Mouse (Mus musculus) common myeloid progenitor, adult 5-6 weeks (primary cell): ENCODE results near the gene Thsd7b. TPM values are rescaled to one million over a fixed set of nuclear protein-coding genes. Genes with fewer than 3 reads are reported as not detected.

Source experiments
- ATAC-seq: replicated peaks from 2 replicates; pipeline ENCODE4 v1.8.0; 2016; ENCODE audit warnings: low read depth, mild to moderate bottlenecking, moderate TSS enrichment, inconsistent platforms; ENCODE audit not compliant: poor library complexity, severe bottlenecking
- total RNA-seq: library from RNA; stranded (forward); fragments of 200-1000, 187-1606 nt; gene quantifications from 2 replicates; pipeline ENCODE4 v1.2.3, GENCODE M21; 2017

The Thsd7b gene
- total RNA-seq, 1 experiment from 2014 or later = not detected

GRCm38 (mm10) chr1:129501707-129502106 lies 228.6 kb downstream of the Thsd7b start:
- ATAC-seq = 0 out of 2 replicates have a peak, but pooled peaks have one; percentile 54

DNA sequence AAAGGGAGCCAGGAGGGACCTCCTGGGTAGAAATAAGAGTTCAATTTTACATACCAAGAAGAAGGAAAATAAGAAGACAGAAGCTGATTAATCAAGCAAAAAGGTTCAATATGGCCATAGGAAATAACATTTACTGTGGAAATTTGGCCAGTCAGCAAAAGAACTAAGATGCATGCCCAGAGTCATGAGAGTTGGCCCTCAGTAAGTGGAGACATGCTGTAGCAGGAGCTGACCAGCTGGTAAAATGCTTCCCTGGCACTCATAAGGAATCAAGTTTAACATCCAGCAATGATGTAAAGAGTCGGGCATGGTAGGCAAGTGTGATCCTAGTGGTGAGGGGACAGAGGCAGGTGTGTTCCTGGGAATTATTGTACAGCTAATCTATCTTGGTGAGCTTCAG lies 243.3 kb downstream of the Thsd7b start:
- ATAC-seq = no peak

GRCm38 (mm10) chr1:129519751-129520150 lies 246.6 kb downstream of the Thsd7b start:
- ATAC-seq = no peak

- ATAC-seq = no peak
Observed at GRCm38 (mm10) chr1:129526967-129527366, 253.9 kb downstream of the Thsd7b start.

DNA sequence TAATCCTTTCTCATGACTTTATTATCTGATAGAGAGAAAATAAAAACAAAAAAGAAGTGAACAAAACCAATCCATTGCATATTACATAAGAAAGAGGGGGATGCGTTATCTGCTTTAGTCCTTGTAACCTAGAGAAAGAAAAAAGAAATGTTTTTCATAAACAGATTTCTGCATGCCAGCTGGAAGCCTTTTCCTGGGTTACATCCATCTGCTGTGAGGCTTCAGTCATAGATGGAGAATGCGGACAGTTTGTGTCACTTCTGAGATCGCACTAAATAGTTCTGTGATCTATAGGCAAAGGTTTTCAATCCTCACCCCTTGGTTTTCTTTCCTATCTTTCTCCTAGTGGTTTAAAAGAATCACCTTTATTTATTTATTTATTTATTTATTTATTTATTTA lies 259.1 kb downstream of the Thsd7b start:
- ATAC-seq = no peak

DNA sequence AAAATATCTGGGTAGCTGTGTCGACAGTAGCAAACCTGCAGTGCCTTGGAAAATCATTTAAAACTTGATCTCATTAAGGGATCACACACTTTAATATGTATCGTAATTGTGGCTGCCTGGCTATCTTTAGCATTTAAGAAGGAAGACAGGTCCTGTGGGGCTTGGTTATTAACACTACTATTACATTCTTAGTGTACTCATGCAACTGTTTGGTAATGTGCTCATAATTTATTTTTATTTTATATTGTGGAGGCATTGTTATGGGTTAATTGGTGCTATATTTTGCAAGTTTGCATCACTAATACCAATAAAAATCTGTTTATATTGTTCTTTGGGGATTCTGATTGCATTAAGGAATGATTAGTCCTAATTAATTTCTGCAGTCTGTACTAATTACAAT lies 265.4 kb downstream of the Thsd7b start:
- ATAC-seq = no peak

DNA sequence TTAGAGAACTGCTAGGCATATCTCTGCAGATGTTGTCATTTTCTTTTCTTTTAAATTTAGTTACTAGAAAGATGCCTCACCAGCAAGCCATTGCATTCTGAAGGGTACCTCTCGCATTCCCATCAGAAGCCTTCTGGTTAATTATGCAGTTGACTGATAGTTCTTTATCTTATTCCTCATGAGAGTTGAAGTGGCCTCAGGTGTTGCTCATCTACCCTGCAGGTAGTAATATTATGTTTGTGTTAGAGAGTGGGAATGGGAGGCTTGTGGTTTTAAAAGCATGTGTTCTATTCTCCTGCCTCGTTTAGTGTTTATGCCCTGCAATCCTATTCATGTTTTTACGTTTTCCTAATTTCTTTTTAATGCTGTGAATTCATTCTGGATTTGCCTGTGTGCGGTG lies 265.9 kb downstream of the Thsd7b start:
- no peak for ATAC-seq

DNA sequence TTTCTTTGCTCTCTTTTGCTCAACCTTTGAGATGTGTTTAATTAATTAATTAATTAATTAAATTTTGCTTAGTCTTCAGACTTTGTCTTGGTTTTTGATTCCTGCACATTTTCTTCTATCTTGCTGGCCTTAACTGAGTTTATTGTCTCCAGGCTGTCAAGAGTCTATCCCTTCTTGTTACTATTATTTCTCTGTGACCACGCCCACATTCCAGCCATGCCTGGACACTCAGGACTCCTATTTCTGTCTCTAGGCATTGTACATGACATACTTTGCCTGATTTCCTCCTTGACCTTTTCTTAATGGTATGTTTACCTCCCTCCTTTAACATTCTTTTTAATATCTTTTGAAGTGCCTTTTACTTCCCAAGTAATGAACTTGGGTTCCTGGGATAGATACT lies 267.6 kb downstream of the Thsd7b start:
- no peak for ATAC-seq

- ATAC-seq = peak; percentile 95
Observed at GRCm38 (mm10) chr1:129542563-129543146, 269.6 kb downstream of the Thsd7b start.

DNA sequence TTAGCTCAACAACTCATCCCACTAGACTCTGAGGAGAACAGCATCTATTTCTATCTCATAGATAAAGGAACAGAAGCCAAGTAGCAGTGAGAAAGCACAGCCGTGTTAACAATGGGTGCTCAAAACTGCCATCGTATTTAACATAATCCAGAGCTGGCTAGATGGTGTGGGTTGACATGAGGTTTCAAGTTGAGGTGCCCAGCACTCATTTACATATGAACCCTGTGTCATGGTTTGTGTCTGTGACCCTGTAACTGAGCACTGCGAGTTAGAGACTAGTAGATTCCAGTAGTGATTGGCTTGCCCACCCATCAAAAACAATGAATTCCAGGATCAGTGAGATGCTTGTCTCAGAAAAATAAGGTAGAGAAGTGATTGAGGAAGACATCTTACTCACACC lies 270.1 kb downstream of the Thsd7b start:
- no peak for ATAC-seq

- ATAC-seq = no peak
Observed at GRCm38 (mm10) chr1:129558054-129558453, 285.0 kb downstream of the Thsd7b start.

- ATAC-seq = no peak
Observed at GRCm38 (mm10) chr1:129559137-129559536, 286.0 kb downstream of the Thsd7b start.

GRCm38 (mm10) chr1:129559812-129560211 lies 286.7 kb downstream of the Thsd7b start:
- peak; percentile 77 for ATAC-seq

GRCm38 (mm10) chr1:129562707-129563106 lies 289.6 kb downstream of the Thsd7b start:
- ATAC-seq = no peak

GRCm38 (mm10) chr1:129570522-129570921 lies 297.4 kb downstream of the Thsd7b start:
- no peak for ATAC-seq

DNA sequence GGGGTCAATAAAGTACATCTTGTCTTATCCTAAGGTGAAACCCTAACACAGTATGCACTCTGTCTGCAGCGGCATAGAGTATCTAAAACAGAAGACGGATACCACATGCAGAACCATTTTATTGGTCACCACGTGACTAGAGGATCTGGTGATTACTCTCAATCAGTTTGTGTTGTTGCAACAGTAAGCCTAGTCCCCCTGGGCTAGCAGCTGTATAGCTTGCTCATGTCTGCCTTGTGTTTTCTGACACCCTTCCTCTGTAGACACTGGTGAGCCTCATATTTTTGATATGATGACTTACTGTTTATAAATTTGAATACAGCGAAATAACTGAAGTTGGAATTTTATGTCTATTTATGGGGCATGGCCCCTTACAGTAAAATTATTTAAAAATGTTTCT lies 306.9 kb downstream of the Thsd7b start:
- no peak for ATAC-seq

GRCm38 (mm10) chr1:129586635-129587034 lies 313.5 kb downstream of the Thsd7b start:
- ATAC-seq = no peak

GRCm38 (mm10) chr1:129589366-129590002 lies 316.4 kb downstream of the Thsd7b start:
- ATAC-seq = no peak

DNA sequence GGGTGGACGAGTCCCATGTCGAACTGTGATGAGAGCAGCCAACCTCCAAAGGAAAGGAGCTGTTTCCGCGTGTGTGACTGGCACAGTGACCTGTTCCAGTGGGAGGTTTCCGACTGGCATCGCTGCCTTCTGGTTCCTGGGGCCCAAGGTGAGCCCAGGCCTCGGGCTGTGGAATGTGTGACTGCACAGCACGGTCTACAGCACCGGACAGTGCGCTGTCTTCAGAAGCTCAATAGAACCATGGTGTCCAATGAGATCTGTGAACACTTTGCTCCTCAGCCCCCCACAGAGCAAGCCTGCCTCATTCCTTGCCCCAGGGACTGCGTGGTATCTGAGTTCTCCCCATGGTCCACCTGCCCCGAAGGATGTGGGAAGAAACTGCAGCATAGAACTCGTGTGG lies 322.3 kb downstream of the Thsd7b start:
- no peak for ATAC-seq

DNA sequence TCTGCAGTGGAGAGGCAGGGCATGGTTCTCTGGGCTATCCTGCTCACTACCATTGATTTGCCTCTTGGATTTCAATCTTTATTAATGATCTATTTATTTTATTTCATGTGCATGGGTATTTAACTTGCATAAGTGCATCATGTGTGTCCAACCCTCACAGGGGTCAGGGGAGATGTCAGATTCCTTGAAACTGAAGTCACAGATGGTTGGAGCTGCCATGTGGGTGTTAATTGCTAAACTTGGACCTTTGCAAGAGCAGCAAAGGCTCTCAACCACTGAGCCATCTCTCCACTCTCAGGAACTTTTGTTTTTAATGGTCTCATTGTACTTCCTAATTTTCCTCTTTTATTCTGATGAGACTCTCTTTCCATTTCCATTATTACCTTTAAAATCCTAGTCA lies 327.8 kb downstream of the Thsd7b start:
- no peak for ATAC-seq

- ATAC-seq = no peak
Observed at GRCm38 (mm10) chr1:129602284-129602683, 329.2 kb downstream of the Thsd7b start.

DNA sequence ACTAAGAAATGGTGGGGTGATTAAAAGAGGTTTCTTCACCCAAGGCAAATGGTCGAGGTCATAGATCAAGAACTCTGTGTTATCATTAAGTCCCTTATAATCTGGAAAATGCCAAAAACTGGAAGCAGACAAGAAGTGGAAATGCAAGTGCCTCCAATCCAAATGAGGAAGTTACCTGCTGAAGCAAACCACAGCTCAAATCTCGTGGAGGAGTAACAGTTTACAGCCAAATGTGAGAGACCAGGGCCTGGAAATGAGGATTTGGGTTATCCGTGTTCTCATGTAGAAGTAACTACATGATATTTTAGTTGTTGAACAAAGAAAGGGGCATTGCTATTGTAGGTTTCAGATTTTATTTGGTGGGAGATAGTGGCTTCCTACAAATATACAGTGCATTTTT lies 335.3 kb downstream of the Thsd7b start:
- peak; percentile 54; the same call in 1 of the 2 replicates for ATAC-seq
